Mouse (Mus musculus): Measurements from ENCODE around the gene Eci1. TPM values are rescaled to one million over a fixed set of nuclear protein-coding genes. Genes with fewer than 3 reads are reported as not detected.
"Not testable (repeated sequence)": the region's sequence is repeated elsewhere in the genome, so short reads cannot be mapped to it uniquely, and the experiment has no call there.

The Eci1 gene
- total RNA-seq (2017), result 22.1 to 36.2 TPM (median 26.0 TPM) in 3 replicates

DNA sequence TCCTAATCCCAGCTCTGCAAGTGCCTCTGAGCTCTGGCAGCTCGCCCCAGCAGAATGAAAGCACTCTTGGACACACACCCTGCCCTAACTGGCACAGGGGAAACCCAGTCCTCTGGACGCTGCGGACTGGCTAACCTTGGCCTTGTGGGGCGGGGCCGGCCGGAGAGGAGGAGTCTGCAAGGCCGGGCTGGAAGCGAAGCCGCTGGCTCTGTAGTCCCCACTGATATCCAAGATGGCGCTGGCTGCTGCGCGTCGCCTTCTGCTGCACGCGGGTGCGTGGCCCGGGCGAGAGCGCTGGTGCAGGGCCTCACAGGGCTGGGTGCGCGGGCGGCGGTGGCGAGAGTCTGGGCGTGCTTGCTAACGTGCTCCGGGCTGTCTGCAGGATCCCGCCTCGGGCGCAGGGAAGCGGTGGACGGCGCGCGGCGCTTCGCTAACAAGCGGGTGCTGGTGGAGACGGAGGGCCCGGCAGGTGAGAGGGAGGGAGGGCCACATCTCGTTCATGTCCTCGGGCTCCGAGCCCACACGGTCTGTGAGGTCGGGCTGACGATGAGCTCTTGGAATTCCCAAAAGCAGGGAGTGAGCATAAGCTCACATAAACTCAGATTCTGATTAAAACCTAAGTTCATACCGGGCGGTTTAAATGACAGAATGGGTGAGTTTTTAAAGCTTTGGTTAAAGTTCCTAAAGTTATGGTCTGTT lies at the start of gene Eci1:
Gene Eci1 (plus strand): TSS at position 171 of the 699 bp plus-strand sequence.
- peak; percentile 98 for ATAC-seq (replicated peaks; ENCODE audit: insufficient number of reproducible peaks, low FRiP score, low TSS enrichment, poor library complexity, severe bottlenecking)

DNA sequence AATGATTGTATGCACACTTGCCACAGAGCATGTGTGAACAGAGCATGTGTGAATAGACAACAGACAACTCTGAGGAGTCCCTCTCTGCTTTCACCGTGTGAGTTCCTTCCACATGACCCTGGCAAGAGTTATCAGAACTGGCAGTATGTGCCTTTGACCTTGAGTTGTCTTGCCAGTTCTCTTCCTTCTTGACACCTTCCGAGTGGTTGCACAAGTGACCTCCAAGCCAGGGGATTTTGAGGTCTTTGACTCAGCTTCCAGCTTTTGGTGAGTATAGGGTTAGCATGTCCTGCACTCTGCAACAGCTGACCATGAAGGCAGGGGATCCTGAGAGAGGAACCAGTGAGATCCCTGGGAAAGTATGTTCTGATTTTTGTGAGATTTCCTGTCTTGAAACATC lies 47.9 kb upstream of the Eci1 start:
- ATAC-seq (replicated peaks; ENCODE audit: insufficient number of reproducible peaks, low FRiP score, low TSS enrichment, poor library complexity, severe bottlenecking), result no peak

- ATAC-seq (replicated peaks; ENCODE audit: insufficient number of reproducible peaks, low FRiP score, low TSS enrichment, poor library complexity, severe bottlenecking), result no peak
Measured at GRCm38 (mm10) chr17:24383789-24384188, 42.7 kb upstream of the Eci1 start.

- no peak for ATAC-seq (replicated peaks; ENCODE audit: insufficient number of reproducible peaks, low FRiP score, low TSS enrichment, poor library complexity, severe bottlenecking)
Measured at GRCm38 (mm10) chr17:24388711-24389110, 37.7 kb upstream of the Eci1 start.

DNA sequence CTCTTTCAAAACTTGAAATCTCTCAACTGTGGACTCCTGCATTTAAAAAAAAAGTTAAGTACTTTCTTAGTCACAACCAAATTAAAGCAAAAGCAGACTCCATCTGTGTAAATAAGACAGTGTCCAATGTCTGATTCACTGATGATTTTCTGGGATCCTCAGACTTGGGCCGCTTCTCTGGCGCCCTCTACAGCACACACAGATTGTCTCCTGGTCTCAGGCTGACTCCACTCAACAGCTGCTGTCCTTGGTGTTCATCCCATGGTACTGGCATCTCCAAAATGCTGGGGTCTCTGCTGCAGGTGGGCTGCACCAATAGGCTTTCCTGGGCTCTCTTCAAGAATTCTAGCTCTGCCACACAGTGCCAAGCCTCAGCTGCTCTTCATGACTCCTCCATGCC lies 36.6 kb upstream of the Eci1 start:
- ATAC-seq (replicated peaks; ENCODE audit: insufficient number of reproducible peaks, low FRiP score, low TSS enrichment, poor library complexity, severe bottlenecking), result no peak

DNA sequence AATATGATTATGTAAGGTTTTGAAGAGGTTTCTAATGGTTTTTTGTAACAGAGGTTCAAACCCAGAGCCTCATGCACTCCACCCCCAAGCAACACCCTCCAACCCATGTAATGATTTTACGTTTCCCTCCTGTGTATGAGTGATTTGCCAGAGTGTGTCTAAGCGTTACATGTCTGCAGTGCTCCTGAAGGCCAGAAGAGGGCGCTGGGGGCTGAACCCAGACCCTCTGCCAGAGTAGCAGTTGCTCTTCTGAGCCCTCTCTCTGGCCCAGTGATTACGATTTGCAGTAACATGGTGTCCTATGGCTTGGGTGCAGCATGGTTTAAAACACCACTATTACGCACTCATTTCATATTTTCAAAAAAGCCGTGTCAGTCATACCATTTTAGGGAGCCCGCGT lies 35.3 kb upstream of the Eci1 start:
- no peak for ATAC-seq (replicated peaks; ENCODE audit: insufficient number of reproducible peaks, low FRiP score, low TSS enrichment, poor library complexity, severe bottlenecking)

GRCm38 (mm10) chr17:24393527-24393926 lies 32.9 kb upstream of the Eci1 start:
- no peak for ATAC-seq (replicated peaks; ENCODE audit: insufficient number of reproducible peaks, low FRiP score, low TSS enrichment, poor library complexity, severe bottlenecking)

GRCm38 (mm10) chr17:24394456-24394855 lies 32.0 kb upstream of the Eci1 start:
- ATAC-seq (replicated peaks; ENCODE audit: insufficient number of reproducible peaks, low FRiP score, low TSS enrichment, poor library complexity, severe bottlenecking), result no peak

- ATAC-seq (replicated peaks; ENCODE audit: insufficient number of reproducible peaks, low FRiP score, low TSS enrichment, poor library complexity, severe bottlenecking), result no peak
Measured at GRCm38 (mm10) chr17:24402371-24402770, 24.1 kb upstream of the Eci1 start.

DNA sequence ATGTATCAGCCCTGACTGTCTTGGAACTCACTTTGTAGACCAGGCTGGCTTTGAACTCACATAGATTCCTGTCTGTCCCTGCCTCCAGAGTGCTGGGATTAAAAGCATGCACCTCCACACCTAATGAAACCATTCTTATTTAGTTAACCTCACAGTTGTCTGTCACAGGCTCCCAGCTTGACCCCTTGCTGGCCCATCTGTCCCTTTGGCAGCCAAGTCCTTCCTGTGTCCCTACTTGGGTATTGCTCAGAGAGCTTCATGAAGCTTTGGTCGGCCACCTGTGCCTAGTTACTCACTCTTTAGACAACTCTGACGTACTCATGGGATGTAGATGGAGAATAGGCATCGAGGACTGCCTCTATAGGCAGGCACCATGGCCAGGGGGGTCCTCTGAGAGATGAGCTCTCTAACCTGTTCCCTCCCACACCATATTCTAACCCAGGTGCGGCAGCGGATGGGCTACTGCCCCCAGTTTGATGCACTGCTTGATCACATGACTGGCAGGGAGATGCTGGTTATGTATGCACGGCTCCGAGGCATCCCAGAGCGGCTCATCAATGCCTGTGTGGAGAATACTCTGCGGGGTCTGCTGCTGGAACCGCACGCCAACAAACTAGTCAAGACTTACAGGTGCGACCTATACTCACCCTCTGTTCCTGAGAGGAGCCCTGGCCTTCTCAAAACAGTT lies 19.2 kb upstream of the Eci1 start:
- no peak for ATAC-seq (replicated peaks; ENCODE audit: insufficient number of reproducible peaks, low FRiP score, low TSS enrichment, poor library complexity, severe bottlenecking)

DNA sequence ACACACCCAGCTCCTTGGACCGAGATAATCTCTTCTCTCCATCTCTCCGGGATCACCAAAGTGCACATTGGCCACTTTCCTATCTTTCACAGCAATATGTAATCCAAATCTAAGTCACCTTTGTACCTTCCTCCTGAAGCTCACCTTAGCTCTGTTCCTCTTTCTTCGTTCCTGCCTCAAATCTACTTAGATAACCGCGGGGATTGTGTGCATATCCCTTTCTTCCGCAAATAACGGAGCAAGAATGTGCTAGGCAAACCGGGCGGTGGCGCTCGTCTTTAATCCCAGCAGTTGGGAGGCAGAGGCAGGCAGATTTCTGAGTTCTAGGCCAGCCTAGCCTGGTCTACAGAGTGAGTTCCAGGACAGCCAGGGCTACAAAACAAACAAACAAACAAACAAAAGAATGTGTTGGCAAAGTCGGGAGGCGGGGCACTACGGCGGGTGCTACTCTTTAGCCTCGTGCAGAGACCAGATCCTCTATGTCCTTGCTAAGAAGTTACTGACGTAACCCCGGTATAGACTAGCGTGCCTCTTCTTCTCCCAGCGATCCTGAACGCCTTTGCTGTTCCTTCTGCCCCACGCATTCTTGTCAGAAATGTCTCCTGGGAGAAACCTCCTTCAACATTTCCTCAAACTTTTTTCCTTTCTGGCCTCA lies 12.8 kb upstream of the Eci1 start:
- no peak for ATAC-seq (replicated peaks; ENCODE audit: insufficient number of reproducible peaks, low FRiP score, low TSS enrichment, poor library complexity, severe bottlenecking)

DNA sequence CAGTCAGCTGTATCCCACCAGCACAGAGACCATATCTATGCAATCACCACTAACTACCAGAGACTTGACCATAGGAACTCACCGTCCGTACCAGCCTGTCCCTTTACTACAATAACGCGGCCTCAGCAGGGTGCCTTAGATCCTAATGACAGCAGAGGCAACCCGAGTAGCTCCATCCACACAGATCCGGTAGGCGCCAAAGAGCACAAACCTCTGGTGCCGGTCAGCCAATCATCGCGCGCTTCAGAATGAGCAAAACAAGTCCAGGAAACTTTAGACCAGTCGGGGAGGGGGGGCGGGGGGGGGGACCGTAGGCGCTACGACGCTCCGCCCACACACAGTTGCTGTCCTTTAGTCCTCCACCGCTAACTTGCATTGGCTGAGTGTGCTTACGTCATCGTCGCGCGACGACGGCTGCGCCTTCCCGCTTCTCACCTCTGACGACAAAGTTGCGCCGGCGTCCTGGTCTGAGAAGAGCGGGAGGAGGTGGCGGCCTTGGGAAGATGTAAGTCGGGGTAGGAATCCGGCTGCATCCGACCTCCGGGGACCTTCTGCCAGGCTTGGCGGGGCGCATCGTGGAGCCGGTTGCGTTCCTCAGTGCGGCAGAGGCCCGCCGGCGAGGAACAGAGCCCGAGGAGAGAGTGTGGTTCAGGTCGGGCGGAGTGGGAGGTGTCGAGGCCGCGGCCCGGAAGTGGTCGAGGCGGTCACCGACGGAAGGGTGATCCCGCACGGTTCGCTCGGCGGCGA lies 12.0 kb upstream of the Eci1 start, which contains the start of gene Rnps1:
Gene Rnps1 (plus strand): TSS at position 336 of the 747 bp plus-strand sequence.
- peak; percentile 89 for ATAC-seq (replicated peaks; ENCODE audit: insufficient number of reproducible peaks, low FRiP score, low TSS enrichment, poor library complexity, severe bottlenecking)

DNA sequence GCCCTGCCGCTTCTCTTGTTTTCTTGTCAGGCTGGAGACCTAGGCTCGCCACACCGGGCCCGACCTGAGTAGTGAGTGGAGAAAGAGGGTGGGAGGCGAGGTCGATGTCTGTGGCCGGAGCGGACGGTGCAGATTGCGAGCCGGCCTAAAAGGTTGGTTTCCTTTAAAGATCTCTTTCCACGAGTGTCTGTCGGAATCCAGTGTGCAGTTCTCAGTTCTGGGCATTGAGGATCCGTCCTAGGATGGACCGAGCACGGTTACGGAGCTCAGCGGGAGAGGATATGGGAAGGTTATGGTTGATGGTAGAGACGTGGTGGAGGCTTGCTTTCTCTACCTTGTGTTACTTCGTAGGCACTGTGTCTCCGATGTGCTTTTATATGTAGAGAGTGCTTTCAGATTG lies 11.4 kb upstream of the Eci1 start:
- ATAC-seq (replicated peaks; ENCODE audit: insufficient number of reproducible peaks, low FRiP score, low TSS enrichment, poor library complexity, severe bottlenecking), result peak; percentile 3; the same call in 1 of the 2 replicates

DNA sequence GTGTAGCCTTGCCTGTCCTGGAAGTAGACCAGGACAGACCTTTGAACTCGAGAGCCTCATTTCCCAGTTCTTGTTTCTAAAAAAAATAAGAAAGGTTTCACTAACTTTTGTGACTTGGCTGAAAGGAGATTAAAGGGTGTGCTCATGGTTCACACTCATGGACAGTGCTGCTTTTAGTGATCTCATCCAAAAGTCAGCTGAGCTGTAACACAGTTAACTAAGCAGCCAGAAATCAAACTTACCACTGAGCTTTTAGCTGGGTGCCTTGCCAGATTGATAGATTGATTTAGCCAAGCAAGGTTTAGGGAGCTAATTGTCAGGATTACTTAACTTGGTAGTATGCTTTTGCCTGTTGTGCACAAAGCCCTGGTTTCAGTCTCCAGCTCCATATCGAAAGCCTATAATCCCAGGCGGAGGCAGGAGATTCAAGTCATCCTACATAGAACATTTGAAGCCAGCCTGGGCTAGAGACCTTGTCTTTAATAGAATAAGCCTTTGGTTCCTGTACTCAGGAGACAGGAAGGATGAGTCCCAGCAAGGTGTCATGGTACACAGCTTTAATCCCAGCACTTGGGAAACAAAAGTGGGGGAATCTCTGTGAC lies 10.3 kb upstream of the Eci1 start:
- ATAC-seq (replicated peaks; ENCODE audit: insufficient number of reproducible peaks, low FRiP score, low TSS enrichment, poor library complexity, severe bottlenecking), result no peak

- ATAC-seq (replicated peaks; ENCODE audit: insufficient number of reproducible peaks, low FRiP score, low TSS enrichment, poor library complexity, severe bottlenecking), result no peak
Measured at GRCm38 (mm10) chr17:24423114-24423513, 3.3 kb upstream of the Eci1 start.

- ATAC-seq (replicated peaks; ENCODE audit: insufficient number of reproducible peaks, low FRiP score, low TSS enrichment, poor library complexity, severe bottlenecking), result no peak
Measured at GRCm38 (mm10) chr17:24424489-24424888, 2.0 kb upstream of the Eci1 start.

DNA sequence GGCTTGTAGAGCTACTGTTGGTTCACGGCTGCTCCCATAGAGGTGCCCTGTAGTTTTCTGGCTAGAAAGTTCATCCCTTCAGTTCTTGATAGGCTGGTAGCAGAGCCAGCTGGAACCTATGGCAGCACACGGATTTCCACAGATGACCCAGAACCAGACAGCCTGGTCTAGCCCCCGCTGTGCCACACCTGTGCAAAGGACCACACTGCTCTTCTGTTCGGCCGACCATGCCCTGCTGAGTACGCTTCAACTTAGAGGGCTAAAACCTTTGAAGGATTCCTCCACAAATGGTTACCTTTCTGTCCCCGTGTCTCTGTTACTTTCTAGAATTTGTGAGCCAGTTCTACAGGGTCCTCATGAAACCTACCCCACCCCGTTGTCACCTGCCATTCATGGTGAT lies 1.1 kb upstream of the Eci1 start:
- not testable (repeated sequence) for ATAC-seq (replicated peaks; ENCODE audit: insufficient number of reproducible peaks, low FRiP score, low TSS enrichment, poor library complexity, severe bottlenecking)

GRCm38 (mm10) chr17:24425905-24426304 lies 536 bp upstream of the Eci1 start:
- ATAC-seq (replicated peaks; ENCODE audit: insufficient number of reproducible peaks, low FRiP score, low TSS enrichment, poor library complexity, severe bottlenecking), result no peak

DNA sequence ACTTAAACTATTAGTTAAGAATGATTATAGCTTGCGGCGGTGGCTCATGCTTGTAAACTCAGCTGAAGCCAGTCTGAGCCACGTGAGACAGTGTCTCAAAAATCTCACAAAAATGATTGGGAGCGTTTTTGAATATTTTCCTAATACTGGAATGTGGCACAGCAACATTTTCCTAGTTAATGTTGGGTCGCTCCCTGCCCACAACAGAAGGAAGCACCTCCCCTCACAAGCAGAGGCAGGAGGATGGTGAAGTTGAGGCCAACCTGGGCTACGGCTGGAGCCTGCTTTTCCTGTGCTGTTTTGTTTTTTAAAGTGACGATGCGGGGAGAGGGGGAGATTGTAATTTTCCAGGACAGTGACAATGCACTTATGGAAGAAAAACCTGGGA lies 723 bp downstream of the Eci1 start:
- no peak for ATAC-seq (replicated peaks; ENCODE audit: insufficient number of reproducible peaks, low FRiP score, low TSS enrichment, poor library complexity, severe bottlenecking)
